Mouse (Mus musculus) naive thymus-derived CD4-positive, alpha-beta T cell, adult 2 months (primary cell): Measurements from ENCODE around the gene Txndc12.
A peak's percentile ranks its signal among the peaks of the same experiment; 100 is the strongest.

Experiments used
- DNase-seq: peaks from one replicate; pipeline ENCODE4 v3.0.0-alpha.2; 2011; ENCODE audit warnings: low read depth

Gene Txndc12

GRCm38 (mm10) chr4:108834115-108834970, at the start of gene Txndc12:
Gene Txndc12 (plus strand): TSS chr4:108834601.
- DNase-seq = peak; percentile 76

GRCm38 (mm10) chr4:108789258-108789936, 45.0 kb upstream of the Txndc12 start:
- DNase-seq = no peak

GRCm38 (mm10) chr4:108790507-108790906, 43.9 kb upstream of the Txndc12 start:
- no peak for DNase-seq

GRCm38 (mm10) chr4:108793941-108794340, 40.5 kb upstream of the Txndc12 start:
- DNase-seq = no peak

- DNase-seq = no peak
Observed at GRCm38 (mm10) chr4:108796701-108797100, 37.7 kb upstream of the Txndc12 start.

GRCm38 (mm10) chr4:108798083-108798830, 36.1 kb upstream of the Txndc12 start:
- peak; percentile 65 for DNase-seq

- no peak for DNase-seq
Observed at GRCm38 (mm10) chr4:108803535-108803934, 30.9 kb upstream of the Txndc12 start.

- no peak for DNase-seq
Observed at GRCm38 (mm10) chr4:108811142-108811541, 23.3 kb upstream of the Txndc12 start.

GRCm38 (mm10) chr4:108811550-108811949, 22.9 kb upstream of the Txndc12 start:
- DNase-seq = no peak

GRCm38 (mm10) chr4:108825677-108826076, 8.7 kb upstream of the Txndc12 start:
- DNase-seq = no peak

GRCm38 (mm10) chr4:108826096-108826495, 8.3 kb upstream of the Txndc12 start:
- no peak for DNase-seq

GRCm38 (mm10) chr4:108826643-108827042, 7.8 kb upstream of the Txndc12 start:
- no peak for DNase-seq

GRCm38 (mm10) chr4:108830698-108831097, 3.7 kb upstream of the Txndc12 start:
- DNase-seq = no peak

GRCm38 (mm10) chr4:108832916-108833827, 1.2 kb upstream of the Txndc12 start, which contains the start of gene Btf3l4:
Gene Btf3l4 (minus strand): TSS chr4:108833614.
- DNase-seq = peak; percentile 94

GRCm38 (mm10) chr4:108833828-108834114, 630 bp upstream of the Txndc12 start:
- DNase-seq = no peak

GRCm38 (mm10) chr4:108834971-108835311, 540 bp downstream of the Txndc12 start:
- DNase-seq = no peak

- DNase-seq = peak; percentile 13
Observed at GRCm38 (mm10) chr4:108835496-108835895, 1.1 kb downstream of the Txndc12 start.

- DNase-seq = no peak
Observed at GRCm38 (mm10) chr4:108838031-108838430, 3.6 kb downstream of the Txndc12 start.

GRCm38 (mm10) chr4:108841920-108842578, 7.6 kb downstream of the Txndc12 start:
- DNase-seq = no peak

- no peak for DNase-seq
Observed at GRCm38 (mm10) chr4:108843336-108843735, 8.9 kb downstream of the Txndc12 start.
